Mouse (Mus musculus) small intestine, adult 2 months (tissue): ENCODE results near the gene Boc.

Experiments used
- CTCF ChIP-seq: fragments of 200-500 bp; IDR thresholded peaks from 2 replicates; pipeline ENCODE4 v1.5.1; 2012; ENCODE audit warnings: low read depth, mild to moderate bottlenecking, control low read depth, inconsistent platforms, low read length, moderate library complexity, mixed read lengths; ENCODE audit not compliant: insufficient replicate concordance, insufficient read length; ENCODE audit errors: extremely low read depth
- POLR2A ChIP-seq: fragments of 200-500 bp; IDR thresholded peaks from 2 replicates; pipeline ENCODE4 v1.6.1; 2012; ENCODE audit warnings: low read depth, mild to moderate bottlenecking, control low read depth, inconsistent platforms, low read length, moderate library complexity

- TF ChIP-seq POLR2A (no peak), CTCF (no peak)
These were observed 5.7 kb upstream of the Boc start for GRCm38 (mm10) chr16:44564359-44564758.
